Mouse (Mus musculus) intestine, embryonic 14.5 days (tissue): Measurements from ENCODE around the gene Gm49661. TPM values are rescaled to one million over a fixed set of nuclear protein-coding genes. Genes with fewer than 3 reads are reported as not detected.
A peak's percentile ranks its signal among the peaks of the same experiment; 100 is the strongest.

ENCODE experiments used
- ATAC-seq: fragments of 200-750 bp; cut with Nextera tagmentation; replicated peaks from 2 replicates; pipeline ENCODE4 v1.8.0; 2017; ENCODE audit warnings: low read depth, moderate number of reproducible peaks, moderate TSS enrichment, moderate library complexity; ENCODE audit not compliant: low FRiP score, low TSS enrichment
- DNase-seq: peaks from one replicate; pipeline ENCODE4 v3.0.0-alpha.2; 2018; ENCODE audit warnings: low spot score
- H3K27ac ChIP-seq: fragments of 300-500 bp; sonication (generic); 2 replicates; pipeline ENCODE4 v1.5.1; 2014; ENCODE audit warnings: low read depth, mild to moderate bottlenecking, control low read depth
- H3K27me3 ChIP-seq: fragments of 300-500 bp; sonication (generic); replicated peaks from 2 replicates; pipeline ENCODE4 v1.6.1; 2014; ENCODE audit warnings: low read length, control low read depth; ENCODE audit not compliant: control insufficient read depth, insufficient read depth
- H3K36me3 ChIP-seq: fragments of 300-500 bp; sonication (generic); 2 replicates; pipeline ENCODE4 v1.6.1; 2014; ENCODE audit warnings: low read length, control low read depth; ENCODE audit not compliant: control insufficient read depth, insufficient read depth
- H3K4me1 ChIP-seq: fragments of 300-500 bp; sonication (generic); replicated peaks from 2 replicates; pipeline ENCODE4 v1.6.1; 2014; ENCODE audit warnings: low read length, control low read depth, mixed read lengths; ENCODE audit not compliant: control insufficient read depth, insufficient read depth
- H3K4me2 ChIP-seq: fragments of 300-500 bp; sonication (generic); 2 replicates; pipeline ENCODE4 v1.6.1; 2014; ENCODE audit warnings: low read length
- H3K4me3 ChIP-seq: fragments of 300-500 bp; sonication (generic); 2 replicates; pipeline ENCODE4 v1.5.1; 2014; ENCODE audit warnings: low read depth, low read length, control low read depth, mixed read lengths
- H3K9ac ChIP-seq: fragments of 300-500 bp; sonication (generic); 2 replicates; pipeline ENCODE4 v1.6.1; 2014; ENCODE audit warnings: mild to moderate bottlenecking, low read length
- H3K9me3 ChIP-seq: fragments of 300-500 bp; sonication (generic); 2 replicates; pipeline ENCODE4 v1.6.1; 2016; ENCODE audit warnings: low read length, control low read depth; ENCODE audit not compliant: control insufficient read depth
- WGBS: fragments of 180-500 bp; shearing (Covaris S2); extraction: QIAGEN DNeasy Blood & Tissue Kit; methylation state at CpG from one replicate; pipeline ENCODE4 v1.1.7; 2014; 5-methylcytosine and 5-hydroxymethylcytosine counted together
- polyA plus RNA-seq: library from polyadenylated mRNA; unstranded; fragments of >200 nt; fragmentation: Nextera tagmentation; extraction: Ambion mirVana; gene quantifications from 2 replicates; pipeline ENCODE4 v1.2.1, GENCODE M21; 2014

Gm49661 gene
- polyA plus RNA-seq, 1 experiment from 2014 or later = not detected

DNA sequence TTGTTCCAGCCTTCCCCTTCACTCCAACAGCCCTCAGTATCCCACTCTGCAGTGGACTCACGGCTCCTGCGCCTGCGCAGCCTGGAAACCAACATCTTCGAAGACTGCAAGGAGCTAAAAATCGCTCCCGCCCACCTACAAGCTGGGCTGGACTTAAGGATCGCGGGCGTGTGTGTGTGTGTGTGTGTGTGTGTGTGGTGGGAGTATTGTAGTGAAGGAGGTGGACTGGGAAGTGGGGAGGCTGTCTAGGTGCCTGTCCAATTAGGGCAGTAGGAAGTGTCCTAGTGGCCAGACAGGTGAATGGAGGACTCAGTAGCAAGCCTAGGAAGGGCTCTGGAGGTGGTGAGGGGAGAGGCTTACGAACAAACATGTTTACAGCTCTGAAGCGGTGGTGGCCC lies 24.0 kb downstream of the Gm49661 start:
- H3K4me3 ChIP-seq = no peak overlapping the region
- H3K4me1 ChIP-seq = 0 out of 2 replicates have a peak, but pooled peaks cover 4% of the 10 kb centered on the region
- peaks cover 70% of the 10 kb centered on the region for H3K27me3 ChIP-seq
- ATAC-seq = no peak
- 9% methylated on average over 11 of the region's 11 CpGs for WGBS
- no peak overlapping the region for H3K9ac ChIP-seq
- H3K27ac ChIP-seq = no peak overlapping the region
- peak; percentile 56 for DNase-seq
- no peaks in the 10 kb centered on the region for H3K36me3 ChIP-seq
- 0 out of 2 replicates have a peak overlapping the region, but pooled peaks have one; percentile 57 for H3K4me2 ChIP-seq
- 0 out of 2 replicates have a peak, but pooled peaks cover 2% of the 10 kb centered on the region for H3K9me3 ChIP-seq

DNA sequence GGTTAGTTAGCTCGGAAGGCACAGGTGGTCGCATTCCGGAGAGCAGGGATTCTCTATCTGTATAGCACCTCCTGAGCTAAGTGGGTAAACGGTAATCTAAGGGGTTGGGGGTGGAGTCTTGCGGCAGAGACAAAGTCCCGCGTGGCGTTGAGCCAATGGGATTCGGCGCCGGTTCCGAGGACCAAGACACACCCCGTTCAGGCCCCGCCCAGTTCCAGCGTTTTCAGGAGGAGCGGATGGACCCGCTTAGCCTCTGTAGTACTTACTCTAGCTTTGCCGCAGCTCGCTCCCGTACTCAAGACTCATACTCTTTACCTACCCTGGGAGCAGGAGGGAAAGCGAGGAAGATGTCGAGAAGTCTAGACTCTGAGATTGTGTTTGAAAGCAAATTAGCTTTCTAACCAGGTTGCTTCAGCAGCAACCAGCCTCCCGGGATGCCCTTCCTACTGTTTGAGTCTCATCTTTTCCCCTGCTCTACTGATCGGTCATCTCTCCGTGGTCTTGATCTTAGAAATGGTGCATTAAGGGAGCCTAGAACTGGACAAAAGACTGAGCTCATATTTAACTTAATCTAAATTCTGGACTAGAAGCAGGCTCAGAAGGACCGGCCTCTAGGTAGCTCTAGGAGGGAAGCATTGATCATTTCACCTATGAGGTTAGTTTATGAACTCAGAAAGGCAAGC lies 24.6 kb downstream of the Gm49661 start:
- Histone ChIP-seq H3K9ac (no peak overlapping the region), H3K4me2 (0 out of 2 replicates have a peak overlapping the region, but pooled peaks have one; percentile 13), H3K27ac (no peak overlapping the region), H3K27me3 (peaks cover 65% of the 10 kb centered on the region), H3K4me3 (peak overlapping the region; percentile 16; the same call in 1 of the 2 replicates), H3K4me1 (0 out of 2 replicates have a peak, but pooled peaks cover 4% of the 10 kb centered on the region), H3K9me3 (0 out of 2 replicates have a peak, but pooled peaks cover 2% of the 10 kb centered on the region), H3K36me3 (no peaks in the 10 kb centered on the region)
- ATAC-seq (peak; percentile 57; the same call in 1 of the 2 replicates), DNase-seq (peak; percentile 67)
- 2% methylated on average over 26 of the region's 26 CpGs for WGBS

DNA sequence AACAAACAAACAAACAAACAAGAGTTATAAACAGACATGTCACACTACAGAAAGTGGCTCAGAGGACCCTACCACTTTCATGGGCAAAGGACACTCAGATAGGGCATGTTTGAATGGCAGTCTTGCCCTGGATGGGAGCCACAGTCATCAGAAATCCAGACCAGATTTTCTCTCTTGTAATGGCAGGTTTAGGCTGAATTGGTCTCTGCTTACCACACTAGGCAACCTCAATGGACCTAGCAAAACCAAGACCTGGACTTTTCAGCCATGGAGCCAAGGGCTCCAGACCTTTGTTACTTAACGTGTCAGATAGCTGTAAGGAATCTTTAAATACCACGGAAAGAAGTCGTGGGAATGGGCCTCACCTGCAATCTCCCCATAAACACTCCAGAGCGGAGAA lies 25.5 kb downstream of the Gm49661 start:
- Histone ChIP-seq H3K27me3 (peaks cover 67% of the 10 kb centered on the region), H3K4me1 (0 out of 2 replicates have a peak, but pooled peaks cover 4% of the 10 kb centered on the region), H3K9me3 (0 out of 2 replicates have a peak, but pooled peaks cover 2% of the 10 kb centered on the region), H3K27ac (no peak overlapping the region), H3K9ac (no peak overlapping the region), H3K36me3 (no peaks in the 10 kb centered on the region), H3K4me3 (no peak overlapping the region), H3K4me2 (no peak overlapping the region)
- ATAC-seq (no peak), DNase-seq (no peak)
- 20% methylated on average over 4 of the region's 4 CpGs for WGBS

DNA sequence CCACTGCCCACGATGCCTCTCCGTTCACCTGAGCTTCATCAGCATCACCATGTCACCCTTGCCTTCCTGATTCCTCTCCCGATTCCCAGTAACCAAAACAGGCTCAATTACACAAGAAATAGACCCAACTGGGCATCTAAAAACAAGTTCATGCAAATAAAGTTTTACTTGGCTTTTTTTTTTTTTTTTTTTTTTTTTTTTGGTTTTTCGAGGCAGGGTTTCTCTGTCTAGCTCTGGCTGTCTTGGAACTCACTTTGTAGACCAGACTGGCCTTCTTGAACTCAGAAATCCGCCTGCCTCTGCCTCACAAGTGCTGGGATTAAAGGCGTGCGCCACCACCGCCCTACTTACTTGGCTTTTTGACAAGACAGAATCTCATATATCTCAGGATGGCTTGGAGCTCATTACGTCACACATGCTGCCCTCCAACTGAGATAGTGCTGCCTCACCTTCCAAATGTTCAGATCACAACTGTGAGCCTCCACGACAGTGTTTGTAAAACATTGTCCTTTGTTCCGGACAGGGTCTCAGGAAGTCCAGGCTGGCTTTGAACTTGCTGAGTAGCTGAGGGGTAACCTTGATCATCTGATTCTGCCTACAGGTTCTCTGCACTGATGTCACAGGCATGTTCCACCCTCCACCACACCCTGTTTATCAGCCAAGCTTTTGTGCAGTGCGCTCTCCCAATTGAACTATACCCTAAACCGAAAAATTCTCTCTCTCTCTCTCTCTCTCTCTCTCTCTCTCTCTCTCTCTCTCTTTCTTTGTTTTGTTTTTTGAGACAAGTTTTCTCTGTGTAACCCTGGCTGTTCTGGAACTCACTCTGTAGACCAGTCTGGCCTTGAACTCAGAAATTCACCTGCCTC lies 31.4 kb downstream of the Gm49661 start:
- 59% methylated on average over 13 of the region's 13 CpGs for WGBS
- H3K9ac ChIP-seq = no peak overlapping the region
- H3K4me3 ChIP-seq = no peak overlapping the region
- ATAC-seq (no peak), DNase-seq (no peak)
- peaks cover 10% of the 10 kb centered on the region for H3K4me1 ChIP-seq
- H3K27ac ChIP-seq = no peak overlapping the region
- H3K4me2 ChIP-seq = peak overlapping the region; percentile 62
- peaks cover 62% of the 10 kb centered on the region for H3K27me3 ChIP-seq
- no peaks in the 10 kb centered on the region for H3K9me3 ChIP-seq
- H3K36me3 ChIP-seq = no peaks in the 10 kb centered on the region

DNA sequence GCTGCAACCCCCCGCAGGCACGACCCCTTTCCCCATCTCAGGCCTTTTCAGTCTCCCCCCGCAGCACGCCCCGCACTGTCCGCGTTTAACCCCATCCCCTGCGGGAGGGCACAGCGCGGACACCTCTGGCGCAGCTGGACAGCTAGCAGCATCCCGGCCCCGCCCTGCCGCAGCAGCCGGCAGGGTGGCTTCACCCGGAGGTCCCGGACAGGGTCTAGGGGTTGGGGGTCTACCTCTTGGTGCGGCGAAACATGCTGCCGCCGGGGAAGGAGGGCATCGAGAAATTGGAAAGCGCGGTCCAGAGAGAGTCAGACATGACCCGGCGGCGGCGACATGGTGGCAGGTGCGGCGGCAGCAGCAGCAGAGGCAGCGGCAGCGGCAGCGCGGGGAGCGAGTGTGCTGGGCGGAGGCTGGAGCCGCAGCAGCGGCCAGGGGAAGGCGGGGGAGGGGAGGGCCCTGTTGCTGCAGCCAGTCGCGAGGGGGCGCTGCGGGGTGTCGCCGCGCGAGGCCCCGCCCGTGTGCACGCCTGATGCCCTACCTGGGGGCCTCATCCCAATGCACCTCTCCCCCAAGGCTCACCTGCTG lies 32.2 kb downstream of the Gm49661 start, which contains the start of gene Mast1:
Mast1 (minus strand) TSS at position 398 of the 585 bp plus-strand sequence.
- peak; percentile 56; the same call in 1 of the 2 replicates for ATAC-seq
- Histone ChIP-seq H3K4me2 (peak within 1 kb of the TSS; percentile 62), H3K4me3 (peak within 1 kb of the TSS; percentile 39), H3K36me3 (no peaks in the 10 kb centered on the region), H3K27me3 (peaks cover 61% of the 10 kb centered on the region), H3K27ac (no peak within 1 kb of the TSS), H3K9me3 (no peaks in the 10 kb centered on the region), H3K9ac (peak within 1 kb of the TSS; percentile 17; the same call in 1 of the 2 replicates), H3K4me1 (peaks cover 10% of the 10 kb centered on the region)
- under 1% methylated on average over 49 of the region's 50 CpGs for WGBS
- DNase-seq = peak; percentile 78

DNA sequence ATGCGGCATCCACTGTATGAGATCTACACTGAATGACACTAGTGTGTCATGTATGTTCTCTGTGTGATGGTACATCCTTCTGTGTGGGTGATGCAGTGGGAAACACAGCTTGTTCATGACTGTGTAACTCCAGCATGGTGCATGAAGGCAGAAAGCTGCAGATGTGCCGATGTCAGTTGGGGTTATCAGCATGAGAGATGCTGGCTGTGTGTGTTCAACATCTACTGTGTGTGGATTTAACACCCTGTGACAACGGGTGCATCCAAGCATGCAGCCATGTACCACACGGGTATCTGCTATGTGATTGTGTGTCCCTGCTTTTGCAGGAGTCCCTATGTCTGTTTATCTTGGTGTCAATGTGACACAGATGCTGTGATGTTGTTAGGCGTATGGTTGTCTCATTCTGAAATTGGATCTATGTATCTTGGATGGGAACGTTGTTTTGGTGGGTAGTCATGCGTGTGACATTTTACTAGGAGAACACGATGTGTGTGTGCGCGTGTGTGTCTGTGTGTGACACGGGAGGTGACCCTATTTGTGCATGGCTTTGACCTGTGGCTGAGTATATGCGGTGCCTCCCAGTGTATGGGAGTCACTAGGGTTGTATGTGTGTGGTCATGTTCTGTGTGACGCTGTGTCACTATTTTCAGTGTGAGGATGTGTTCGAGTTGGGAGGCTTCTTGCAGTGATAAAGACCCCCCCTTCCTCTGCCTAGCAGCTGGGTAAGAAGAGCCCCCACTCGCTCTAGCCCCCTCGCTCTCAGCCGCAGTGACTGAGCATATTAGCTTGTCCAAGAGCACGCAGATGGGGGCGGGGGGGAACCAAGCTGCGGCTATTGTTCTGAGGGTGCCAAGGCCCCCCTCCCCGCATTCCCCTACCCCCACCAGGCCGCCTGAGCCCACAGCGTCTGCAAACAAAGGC lies 32.9 kb downstream of the Gm49661 start:
- Histone ChIP-seq H3K27me3 (peaks cover 68% of the 10 kb centered on the region), H3K36me3 (no peaks in the 10 kb centered on the region), H3K9ac (peak overlapping the region; percentile 17; the same call in 1 of the 2 replicates), H3K4me3 (peak overlapping the region; percentile 39), H3K27ac (no peak overlapping the region), H3K4me1 (peaks cover 10% of the 10 kb centered on the region), H3K4me2 (peak overlapping the region; percentile 62), H3K9me3 (no peaks in the 10 kb centered on the region)
- 24% methylated on average over 23 of the region's 23 CpGs for WGBS
- DNase-seq (no peak), ATAC-seq (no peak)

DNA sequence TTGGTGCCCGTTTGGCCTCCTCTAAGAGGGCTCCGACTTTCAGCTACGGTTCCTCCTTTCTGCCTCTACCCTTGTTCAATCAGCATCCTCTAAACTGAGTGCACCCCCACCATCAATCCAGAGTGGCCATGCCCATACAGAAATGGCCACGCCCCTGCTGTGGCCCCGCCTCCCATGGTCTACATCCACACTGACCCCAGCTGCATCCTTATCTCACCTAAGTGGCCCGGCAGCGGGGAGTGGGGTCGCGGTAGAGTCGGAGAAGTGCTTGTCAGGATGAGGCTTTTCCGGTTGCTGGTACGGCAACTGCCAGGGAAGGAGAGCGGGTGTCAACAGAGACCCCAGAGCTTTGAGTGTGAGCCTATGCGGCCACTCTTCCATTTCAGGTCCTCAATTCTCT lies 33.7 kb downstream of the Gm49661 start:
- H3K36me3 ChIP-seq = no peaks in the 10 kb centered on the region
- H3K9ac ChIP-seq = no peak overlapping the region
- no peak overlapping the region for H3K27ac ChIP-seq
- peaks cover 10% of the 10 kb centered on the region for H3K4me1 ChIP-seq
- H3K4me3 ChIP-seq = no peak overlapping the region
- H3K9me3 ChIP-seq = no peaks in the 10 kb centered on the region
- H3K27me3 ChIP-seq = peaks cover 73% of the 10 kb centered on the region
- WGBS = 5% methylated on average over 14 of the region's 14 CpGs
- ATAC-seq (no peak; the same call in 1 of the 2 replicates), DNase-seq (no peak)
- no peak overlapping the region for H3K4me2 ChIP-seq
